Mouse (Mus musculus): ENCODE data around the gene Upk3bl. TPM values are rescaled to one million over a fixed set of nuclear protein-coding genes. Genes with fewer than 3 reads are reported as not detected.
"Not testable (repeated sequence)": the region's sequence is repeated elsewhere in the genome, so short reads cannot be mapped to it uniquely, and the experiment has no call there.

The Upk3bl gene
- total RNA-seq, 2 experiments from 2014 or later, result not detected

DNA sequence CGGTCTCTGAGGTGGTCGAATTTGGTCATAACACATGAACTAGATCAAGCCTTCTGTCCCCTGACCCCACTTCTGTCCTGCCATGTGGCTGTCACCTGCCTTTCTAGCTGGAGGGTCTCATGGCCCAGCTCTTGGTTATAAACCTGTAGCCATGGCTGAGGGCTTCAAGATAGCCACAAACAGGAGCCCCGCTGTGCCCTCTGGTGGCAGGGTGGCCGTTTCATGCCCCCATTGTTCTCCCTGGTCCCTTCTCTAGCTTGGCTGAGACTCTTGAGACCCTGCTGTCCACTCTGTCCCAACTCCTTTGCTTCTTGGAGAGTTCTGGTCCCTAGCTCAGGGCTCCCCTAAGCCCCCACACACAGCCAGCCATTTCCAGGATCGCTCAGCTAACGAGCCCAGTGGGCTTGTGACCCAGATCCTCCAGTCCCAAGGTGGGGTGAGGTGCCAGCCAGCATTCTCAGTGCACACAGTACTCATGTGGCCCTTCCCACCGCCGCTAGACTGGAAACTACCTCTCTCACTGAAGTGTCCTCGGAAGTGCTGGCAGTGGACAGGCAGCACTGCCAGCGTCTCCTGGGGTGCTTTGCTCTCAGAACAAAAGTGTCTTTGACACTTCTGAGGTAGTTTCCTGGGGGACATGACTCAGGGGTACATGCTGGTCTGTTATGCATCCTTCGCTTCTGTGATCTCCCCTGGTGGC lies 26.5 kb upstream of the Upk3bl start:
- Histone ChIP-seq H3K27ac (no peak overlapping the region), H3K4me3 (no peak overlapping the region)
- no peak; the same call in 1 of the 2 replicates for TF ChIP-seq CTCF (IDR thresholded peaks at IDR 0.05)
- no peak for DNase-seq (ENCODE audit: extremely low spot score in 1 of 2, low spot score in 2 of 2)
- intact Hi-C loops (cut with DNase I), result no loop called here

DNA sequence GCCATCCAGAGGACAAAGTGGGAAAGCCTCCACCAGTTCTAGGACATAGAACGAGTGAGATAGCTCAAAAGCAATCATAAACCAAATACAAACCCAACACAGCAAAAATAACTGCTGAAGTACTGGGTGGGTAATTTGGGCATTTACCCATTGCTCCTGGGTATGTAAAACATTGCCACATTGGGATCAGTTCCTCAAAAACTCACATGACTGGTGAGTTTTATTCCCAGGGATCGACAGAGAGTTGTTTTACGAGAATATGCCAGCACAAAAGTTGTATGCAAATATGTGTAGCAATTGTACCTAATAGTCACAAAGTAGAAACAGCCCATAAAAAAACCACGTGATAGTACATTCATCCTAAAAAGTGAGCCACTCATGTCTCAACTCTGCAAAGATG lies 19.4 kb upstream of the Upk3bl start:
- no peak for DNase-seq (ENCODE audit: extremely low spot score in 1 of 2, low spot score in 2 of 2)
- intact Hi-C loops (cut with DNase I), result no loop called here
- TF ChIP-seq CTCF (IDR thresholded peaks at IDR 0.05), result no peak
- no peak overlapping the region for H3K4me3 ChIP-seq
- no peak overlapping the region for H3K27ac ChIP-seq

- Histone ChIP-seq H3K27ac (no peak overlapping the region), H3K4me3 (no peak overlapping the region)
- TF ChIP-seq CTCF (IDR thresholded peaks at IDR 0.05), result no peak
- intact Hi-C loops (cut with DNase I), result no loop called here
- DNase-seq (ENCODE audit: extremely low spot score in 1 of 2, low spot score in 2 of 2), result no peak
Measured at GRCm38 (mm10) chr5:136035285-136035684, 19.0 kb upstream of the Upk3bl start.

DNA sequence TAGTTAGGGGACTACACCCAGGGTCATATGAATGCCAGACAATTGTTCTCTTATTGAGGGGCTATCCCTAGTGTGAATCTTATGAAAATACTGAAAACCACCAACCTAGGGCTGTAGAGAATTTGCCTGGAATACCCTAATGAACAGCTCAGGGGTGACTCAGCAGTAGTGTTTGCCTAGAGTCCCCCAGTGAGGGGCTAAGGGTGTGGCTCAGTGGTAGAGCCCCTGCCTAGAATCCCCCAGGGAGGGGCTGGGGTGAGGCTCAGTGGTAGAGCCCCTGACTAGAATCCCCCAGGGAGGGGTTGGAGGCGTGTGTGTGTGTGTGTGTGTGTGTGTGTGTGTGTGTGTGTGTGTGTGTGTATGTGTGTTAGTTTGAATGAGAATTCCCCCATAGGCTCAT lies 17.6 kb upstream of the Upk3bl start:
- intact Hi-C loops (cut with DNase I), result no loop called here
- H3K4me3 ChIP-seq, result no peak overlapping the region
- no peak for TF ChIP-seq CTCF (IDR thresholded peaks at IDR 0.05)

DNA sequence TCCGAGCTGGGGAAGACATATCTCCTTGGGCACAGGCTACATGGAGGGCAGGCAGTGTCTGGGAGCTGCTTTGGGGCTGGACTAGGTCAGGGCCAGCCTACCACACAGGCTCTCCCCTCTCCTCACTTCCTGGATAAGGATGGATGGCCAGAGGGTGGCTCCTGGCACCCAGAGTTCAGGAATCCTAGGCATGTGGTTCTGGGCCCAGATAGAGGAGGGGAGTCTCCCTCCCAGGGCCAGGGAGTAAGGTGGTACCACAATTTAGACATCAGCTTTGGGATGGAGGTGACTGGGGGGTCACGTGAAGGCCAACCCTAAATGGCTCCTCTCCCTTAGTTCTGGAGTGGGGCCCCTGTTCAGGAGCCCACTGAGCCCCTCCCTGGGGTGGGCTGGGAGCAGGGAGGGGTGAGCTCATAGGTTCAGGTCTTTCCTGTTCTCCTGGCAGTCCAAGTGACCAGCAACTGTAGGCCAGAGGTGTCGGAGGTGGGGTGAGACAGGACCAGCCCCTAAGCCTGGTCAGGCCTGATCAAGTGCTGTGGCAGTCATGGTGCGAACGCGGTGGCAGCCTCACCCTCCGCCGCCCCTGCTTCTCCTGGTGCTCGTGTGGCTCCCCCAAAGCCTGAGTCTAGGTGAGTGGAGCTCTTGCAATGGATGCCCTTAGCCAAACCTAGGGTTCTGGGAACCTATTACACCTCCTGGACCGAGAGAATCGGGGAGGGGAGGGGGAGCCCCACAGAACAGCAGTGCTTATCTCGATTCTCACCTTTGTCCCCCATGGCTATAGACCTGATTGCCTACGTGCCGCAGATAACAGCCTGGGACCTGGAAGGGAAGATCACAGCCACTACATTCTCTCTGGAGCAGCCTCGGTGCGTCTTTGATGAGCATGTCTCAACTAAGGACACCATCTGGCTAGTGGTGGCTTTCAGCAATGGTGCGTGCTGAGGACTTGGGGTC lies 15.8 kb upstream of the Upk3bl start, which contains the start of gene Upk3b:
Upk3b (plus strand) TSS at position 239 of the 957 bp plus-strand sequence.
- no peak for TF ChIP-seq CTCF (IDR thresholded peaks at IDR 0.05)
- H3K4me3 ChIP-seq, result no peak within 1 kb of the TSS
- H3K27ac ChIP-seq, result no peak within 1 kb of the TSS
- no peak for DNase-seq (ENCODE audit: extremely low spot score in 1 of 2, low spot score in 2 of 2)
- intact Hi-C loops (cut with DNase I), result no loop called here

More for the DNA sequence above, 17.6 kb upstream of the Upk3bl start:
- no peak overlapping the region for H3K27ac ChIP-seq
- no peak for DNase-seq (ENCODE audit: extremely low spot score in 1 of 2, low spot score in 2 of 2)

GRCm38 (mm10) chr5:136040210-136040609 lies 14.1 kb upstream of the Upk3bl start:
- intact Hi-C loops (cut with DNase I), result no loop called here
- H3K4me3 ChIP-seq, result no peak overlapping the region
- TF ChIP-seq CTCF (IDR thresholded peaks at IDR 0.05), result no peak
- no peak overlapping the region for H3K27ac ChIP-seq
- no peak for DNase-seq (ENCODE audit: extremely low spot score in 1 of 2, low spot score in 2 of 2)

DNA sequence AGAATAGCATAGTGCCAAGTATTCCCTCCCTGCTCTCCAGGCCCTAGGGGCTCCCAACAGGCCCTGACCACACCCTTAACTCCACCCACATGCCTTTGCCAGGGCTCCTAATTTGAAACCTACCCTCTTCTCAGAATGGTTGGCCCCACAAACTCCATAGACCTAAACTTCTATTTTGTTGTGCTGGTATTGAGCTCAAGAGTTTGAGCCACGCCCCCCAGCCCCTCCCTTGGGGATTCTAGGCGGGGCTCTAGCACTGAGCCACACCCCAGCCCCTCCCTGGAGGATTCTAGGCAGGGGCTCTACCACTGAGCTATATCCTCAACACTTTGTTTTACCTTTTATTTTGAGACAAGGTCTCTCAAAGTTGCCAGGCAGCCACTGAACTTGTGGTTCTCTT lies 13.0 kb upstream of the Upk3bl start:
- no peak overlapping the region for H3K4me3 ChIP-seq
- no peak for TF ChIP-seq CTCF (IDR thresholded peaks at IDR 0.05)
- H3K27ac ChIP-seq, result no peak overlapping the region
- DNase-seq (ENCODE audit: extremely low spot score in 1 of 2, low spot score in 2 of 2), result no peak
- intact Hi-C loops (cut with DNase I), result no loop called here

GRCm38 (mm10) chr5:136041666-136042065 lies 12.6 kb upstream of the Upk3bl start:
- intact Hi-C loops (cut with DNase I), result no loop called here
- H3K27ac ChIP-seq, result no peak overlapping the region
- TF ChIP-seq CTCF (IDR thresholded peaks at IDR 0.05), result no peak
- no peak for DNase-seq (ENCODE audit: extremely low spot score in 1 of 2, low spot score in 2 of 2)
- H3K4me3 ChIP-seq, result no peak overlapping the region

DNA sequence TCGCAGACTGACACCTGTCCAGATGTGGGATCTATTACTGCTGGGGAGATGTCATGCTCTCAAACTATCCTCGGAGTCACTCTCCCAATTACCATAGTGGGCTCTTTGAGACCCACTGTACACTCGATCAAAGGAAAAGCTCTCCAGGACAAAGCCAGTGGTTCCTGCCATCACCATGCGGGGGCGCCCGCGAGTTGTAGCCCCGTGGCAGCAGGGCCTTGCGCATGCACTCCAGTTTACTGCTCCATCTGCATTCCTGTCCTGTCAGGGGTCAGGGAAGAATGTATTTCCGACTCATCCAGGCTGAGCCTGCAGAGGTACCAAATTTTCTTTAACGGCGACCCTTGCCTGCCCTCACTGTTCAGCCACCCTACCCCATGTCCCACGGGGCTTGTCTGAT lies 9.4 kb upstream of the Upk3bl start:
- Histone ChIP-seq H3K4me3 (no peak overlapping the region), H3K27ac (no peak overlapping the region)
- no peak for DNase-seq (ENCODE audit: extremely low spot score in 1 of 2, low spot score in 2 of 2)
- peak; percentile 28 for TF ChIP-seq CTCF (IDR thresholded peaks at IDR 0.05)
- intact Hi-C loops (cut with DNase I), result no loop called here

- no peak for DNase-seq (ENCODE audit: extremely low spot score in 1 of 2, low spot score in 2 of 2)
- Histone ChIP-seq H3K27ac (no peak overlapping the region), H3K4me3 (no peak overlapping the region)
- peak; percentile 16 for TF ChIP-seq CTCF (IDR thresholded peaks at IDR 0.05)
- intact Hi-C loops (cut with DNase I), result no loop called here
Measured at GRCm38 (mm10) chr5:136045408-136045807, 8.9 kb upstream of the Upk3bl start.

DNA sequence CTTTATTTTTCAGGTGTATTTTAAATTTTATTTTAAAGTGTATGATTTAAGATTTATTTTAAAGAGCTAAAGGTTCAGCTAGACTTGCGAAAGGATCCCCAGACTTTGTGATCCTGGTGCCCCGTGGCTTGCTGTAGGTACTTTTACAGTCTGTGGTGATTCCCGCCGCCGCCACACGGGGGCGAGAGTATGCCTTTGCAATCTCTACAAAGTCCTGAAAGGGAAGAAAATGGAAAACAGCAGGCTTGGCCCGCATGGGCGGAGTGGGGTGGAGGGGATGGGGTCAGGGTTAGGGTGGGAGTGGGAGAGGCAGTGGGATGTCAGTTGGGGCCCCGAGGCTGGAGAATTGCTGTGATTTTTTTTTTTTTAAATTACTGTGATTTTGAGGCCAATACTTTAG lies 8.3 kb upstream of the Upk3bl start:
- no peak overlapping the region for H3K4me3 ChIP-seq
- DNase-seq (ENCODE audit: extremely low spot score in 1 of 2, low spot score in 2 of 2), result peak; percentile 70 to 81
- H3K27ac ChIP-seq, result no peak overlapping the region
- intact Hi-C loops (cut with DNase I), result no loop called here
- peak; percentile 82 for TF ChIP-seq CTCF (IDR thresholded peaks at IDR 0.05)

DNA sequence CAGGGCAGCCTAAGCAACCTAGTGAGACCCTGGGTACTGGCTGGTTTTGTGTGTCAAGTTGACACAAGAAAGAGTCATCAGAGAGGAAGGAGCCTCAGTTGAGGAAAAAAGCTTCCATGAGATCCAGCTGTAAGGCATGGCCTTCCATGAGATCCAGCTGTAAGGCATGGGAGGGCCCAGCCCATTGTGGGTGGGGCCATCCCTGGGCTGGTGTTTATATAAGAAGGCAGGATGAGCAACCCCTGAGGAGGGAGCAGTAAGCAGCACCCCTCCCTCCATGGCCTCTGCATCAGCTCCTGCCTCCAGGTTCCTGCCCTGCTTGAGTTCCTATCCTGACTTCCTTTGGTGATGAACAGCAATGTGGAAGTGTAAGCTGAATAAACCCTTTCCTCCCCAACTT lies 5.8 kb upstream of the Upk3bl start:
- H3K27ac ChIP-seq; DNase-seq (ENCODE audit: extremely low spot score in 1 of 2, low spot score in 2 of 2); H3K4me3 ChIP-seq; intact Hi-C loops (cut with DNase I): not testable (repeated sequence)

Measured in left cerebral cortex, adult 2 months (tissue).